Mouse (Mus musculus) lung, adult 10 weeks (tissue): ENCODE results near the gene 1700001P01Rik. TPM values are rescaled to one million over a fixed set of nuclear protein-coding genes. Genes with fewer than 3 reads are reported as not detected.

Experiments
- polyA plus RNA-seq: library from polyadenylated mRNA; stranded (reverse); fragments of 350-450 nt; fragmentation: Illumina TruSeq; extraction: RNeasy Lipid Tissue Mini Kit (QIAGEN cat#74804); gene quantifications from one replicate; pipeline ENCODE4 v1.2.3, GENCODE M21; 2014; ENCODE audit warnings: low read depth, low replicate concordance; ENCODE audit not compliant: insufficient read depth

1700001P01Rik gene
- not detected for polyA plus RNA-seq

DNA sequence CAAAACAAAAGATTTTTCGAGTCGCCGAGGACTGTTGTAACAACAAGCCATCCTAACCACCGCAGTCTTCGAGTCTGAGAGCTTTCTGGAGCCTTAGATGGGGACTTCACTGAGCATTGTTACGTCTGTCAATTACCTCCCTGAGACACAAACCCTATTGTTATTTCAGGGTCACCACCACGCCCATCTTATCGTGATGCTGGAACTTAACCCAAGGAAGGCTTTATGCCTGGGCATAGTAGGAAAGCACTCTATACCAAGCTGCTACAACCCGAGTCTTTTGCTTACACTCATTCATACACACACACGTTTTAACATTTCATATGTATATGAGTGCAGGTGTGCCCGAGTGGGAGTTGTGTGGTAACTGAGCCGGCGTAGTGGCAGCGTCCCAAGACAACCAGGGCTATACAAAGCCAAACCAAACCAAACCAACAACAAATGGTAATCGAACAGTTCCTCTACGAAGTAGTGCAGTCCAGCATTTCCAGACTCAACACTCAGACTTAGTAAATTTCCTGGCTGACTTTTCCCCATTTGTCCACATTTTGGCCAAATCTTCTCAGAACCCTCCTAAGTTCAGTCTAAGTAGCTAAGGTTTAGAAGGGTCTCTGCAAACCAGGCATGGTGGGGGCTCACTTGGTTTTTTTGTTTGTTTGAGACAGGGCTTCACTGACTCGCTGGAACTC is at the start of gene 1700001P01Rik:
Gene 1700001P01Rik (minus strand): TSS at position 111 of the 689 bp plus-strand sequence.

DNA sequence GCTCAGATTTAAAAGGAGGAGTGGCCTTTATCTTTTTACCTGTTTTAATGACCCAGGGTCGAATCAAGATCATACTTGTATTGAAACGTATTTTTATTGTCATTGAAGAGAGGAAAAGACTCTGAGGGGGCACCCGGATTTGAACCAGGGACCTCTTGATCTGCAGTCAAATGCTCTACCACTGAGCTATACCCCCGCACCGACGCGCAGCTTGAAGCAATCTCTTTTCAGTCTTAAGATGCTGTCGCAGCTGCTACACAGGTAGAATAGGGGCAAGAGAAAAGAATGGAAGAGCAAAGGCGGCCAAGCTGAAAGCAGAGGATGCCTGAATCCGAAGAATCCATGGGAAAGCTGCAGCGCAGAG is 23.0 kb upstream of the 1700001P01Rik start, which contains the start of gene Lasp1:
Gene Lasp1 (plus strand): TSS at position 219 of the 364 bp plus-strand sequence.

DNA sequence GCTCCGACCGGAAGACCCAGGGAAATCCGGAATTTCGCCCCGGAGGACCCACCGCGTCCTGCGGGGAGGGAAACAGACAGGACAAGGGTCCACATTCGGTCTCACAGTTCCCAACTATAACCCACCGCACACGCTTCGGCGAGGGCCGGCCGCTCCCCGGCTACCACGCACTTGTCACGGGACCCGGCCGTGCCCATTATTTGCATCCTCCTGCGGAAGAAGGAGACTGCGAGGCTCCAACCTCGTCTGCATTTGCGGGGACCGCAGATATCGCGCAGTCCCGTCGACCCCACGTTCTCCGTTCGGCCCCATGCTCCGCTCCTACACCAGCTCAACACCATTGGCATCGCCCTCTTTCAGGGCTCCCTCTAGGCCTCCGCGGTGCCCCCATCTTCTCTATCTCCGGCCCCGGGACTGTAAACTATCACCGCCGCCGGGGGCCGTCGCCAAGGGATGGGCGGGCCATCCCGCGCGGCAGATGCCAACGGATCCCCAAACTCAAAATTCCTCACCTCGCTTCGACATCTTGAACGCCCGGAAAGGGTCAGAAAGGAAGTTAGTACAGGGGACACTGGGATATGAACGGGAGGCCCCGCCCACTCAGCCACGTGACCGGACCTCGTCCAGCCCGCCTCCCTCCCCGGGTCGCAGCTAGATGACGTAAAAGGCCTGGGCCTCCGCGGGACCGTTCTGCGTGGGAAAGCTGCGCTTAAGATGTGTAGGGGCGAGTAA is 6.3 kb upstream of the 1700001P01Rik start, which contains the start of gene Rpl23:
Gene Rpl23 (minus strand): TSS at position 606 of the 732 bp plus-strand sequence.

DNA sequence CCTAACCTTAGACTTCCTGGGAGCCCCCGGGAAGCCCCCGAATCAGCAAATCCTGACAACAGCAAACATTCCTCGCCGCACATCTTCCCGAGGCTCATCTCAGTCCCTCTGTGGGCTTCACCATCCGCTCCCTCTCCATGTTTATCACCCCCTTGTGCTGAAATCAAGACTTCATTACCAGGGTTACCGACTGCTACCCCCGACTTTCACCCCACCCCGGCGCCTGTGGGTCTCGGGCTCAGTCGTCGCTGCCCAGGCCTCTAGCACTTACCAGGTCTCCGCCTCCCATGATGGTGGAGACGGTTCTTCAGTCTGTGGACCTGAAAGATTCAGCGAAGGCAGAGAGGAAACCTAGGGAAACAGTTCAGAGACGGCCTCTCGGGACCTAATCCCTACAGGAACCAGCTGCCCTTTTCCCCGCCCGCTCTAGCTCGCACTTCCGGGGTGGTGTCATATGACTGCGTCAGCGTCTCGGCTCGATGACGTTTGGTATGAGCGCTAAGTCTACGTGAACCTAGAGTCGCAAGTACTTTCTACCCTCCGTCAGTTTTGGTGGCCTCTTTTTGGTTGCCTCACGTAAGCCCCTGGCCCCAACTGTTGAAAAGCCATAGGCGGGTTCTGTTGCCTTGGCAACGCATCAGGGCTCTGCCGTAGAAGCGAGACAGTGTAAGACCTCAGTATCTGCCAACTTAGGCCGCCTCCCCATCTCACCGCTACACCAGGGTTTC is 9.4 kb downstream of the 1700001P01Rik start, which contains the start of gene Cwc25:
Gene Cwc25 (minus strand): TSS at position 403 of the 728 bp plus-strand sequence.

DNA sequence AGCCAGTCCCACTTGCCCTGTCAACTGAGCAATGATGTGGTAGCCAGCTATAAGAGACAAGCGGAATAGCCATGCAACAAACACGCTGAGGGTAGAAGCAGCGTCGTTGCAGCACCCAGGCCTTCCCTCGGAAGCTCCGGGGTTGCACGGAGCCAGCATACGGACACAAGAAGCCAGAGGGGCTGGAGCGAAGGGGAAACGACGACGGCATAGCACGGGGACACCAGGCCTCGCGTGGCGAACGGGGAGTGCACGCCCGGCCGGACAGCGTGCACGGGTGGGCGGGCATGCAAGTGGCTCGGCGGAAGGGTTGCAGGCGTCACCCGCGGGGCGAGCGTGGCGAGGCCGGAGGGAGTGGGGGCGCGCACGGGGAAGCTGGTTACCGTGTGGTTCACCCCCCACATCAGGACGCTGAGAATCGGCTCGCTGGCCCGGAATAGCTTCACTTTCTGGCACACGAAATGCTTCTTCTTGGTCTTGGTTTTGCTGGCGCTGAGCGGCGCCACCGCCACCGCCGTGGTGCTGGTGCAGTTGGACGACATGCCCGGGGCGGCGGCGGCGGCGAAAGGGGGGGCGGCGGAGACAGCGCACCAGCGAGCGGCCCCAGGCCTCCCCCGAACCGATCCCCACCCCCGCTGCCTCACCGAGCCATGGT is 31.5 kb downstream of the 1700001P01Rik start, which contains the start of gene Pip4k2b:
Gene Pip4k2b (minus strand): TSS at position 642 of the 655 bp plus-strand sequence.

Other genes with a start within 250 kb of the 1700001P01Rik start
- gene Srcin1, start 199.7 kb downstream of the 1700001P01Rik start, polyA plus RNA-seq: 1.5 TPM
- 3.0 TPM for gene Epop, start 146.2 kb downstream of the 1700001P01Rik start, polyA plus RNA-seq
- 18.8 TPM for gene Mllt6, start 112.5 kb downstream of the 1700001P01Rik start, polyA plus RNA-seq
- gene Cisd3, start 90.1 kb downstream of the 1700001P01Rik start, polyA plus RNA-seq: 46.0 TPM
- gene Pcgf2, start 75.4 kb downstream of the 1700001P01Rik start, polyA plus RNA-seq: 12.3 TPM
- 212 TPM for gene Psmb3, start 72.5 kb downstream of the 1700001P01Rik start, polyA plus RNA-seq
- gene Pip4k2b, start 31.2 kb downstream of the 1700001P01Rik start, polyA plus RNA-seq: 8.3 TPM
- 7.0 TPM for gene Cwc25, start 9.4 kb downstream of the 1700001P01Rik start, polyA plus RNA-seq
- gene Rpl23, start 6.5 kb upstream of the 1700001P01Rik start, polyA plus RNA-seq: 974 TPM
- gene Lasp1, start 23.1 kb upstream of the 1700001P01Rik start, polyA plus RNA-seq: 63.9 TPM
- gene B230217C12Rik, start 64.9 kb upstream of the 1700001P01Rik start, polyA plus RNA-seq: 2.6 TPM
- gene Fbxo47, start 108.2 kb upstream of the 1700001P01Rik start, polyA plus RNA-seq: not detected
- gene Plxdc1, start 210.5 kb upstream of the 1700001P01Rik start, polyA plus RNA-seq: 5.2 TPM
- gene Arl5c, start 220.3 kb upstream of the 1700001P01Rik start, polyA plus RNA-seq: 7.8 TPM
- 4.4 TPM for gene Cacnb1, start 247.1 kb upstream of the 1700001P01Rik start, polyA plus RNA-seq